Mouse (Mus musculus): ENCODE data around the gene Slc6a1. TPM values are rescaled to one million over a fixed set of nuclear protein-coding genes. Genes with fewer than 3 reads are reported as not detected.

Gene Slc6a1
- total RNA-seq, 2 experiments from 2014 or later = 0.61 TPM; not detected in 1

GRCm38 (mm10) chr6:114283927-114284703 is 1.7 kb downstream of the Slc6a1 start:
- no peak for ATAC-seq (replicated peaks; ENCODE audit: low FRiP score, low TSS enrichment, poor library complexity, severe bottlenecking)

- ATAC-seq (replicated peaks; ENCODE audit: low FRiP score, low TSS enrichment, poor library complexity, severe bottlenecking) = no peak
Measured at GRCm38 (mm10) chr6:114285424-114285823, 3.0 kb downstream of the Slc6a1 start.

- no peak for ATAC-seq (replicated peaks; ENCODE audit: low FRiP score, low TSS enrichment, poor library complexity, severe bottlenecking)
Measured at GRCm38 (mm10) chr6:114289106-114289505, 6.7 kb downstream of the Slc6a1 start.

- ATAC-seq (replicated peaks; ENCODE audit: low FRiP score, low TSS enrichment, poor library complexity, severe bottlenecking) = no peak
Measured at GRCm38 (mm10) chr6:114290184-114290583, 7.7 kb downstream of the Slc6a1 start.

GRCm38 (mm10) chr6:114290929-114291328 is 8.5 kb downstream of the Slc6a1 start:
- ATAC-seq (replicated peaks; ENCODE audit: low FRiP score, low TSS enrichment, poor library complexity, severe bottlenecking) = no peak

- no peak for ATAC-seq (replicated peaks; ENCODE audit: low FRiP score, low TSS enrichment, poor library complexity, severe bottlenecking)
Measured at GRCm38 (mm10) chr6:114291396-114291795, 9.0 kb downstream of the Slc6a1 start.

- ATAC-seq (replicated peaks; ENCODE audit: low FRiP score, low TSS enrichment, poor library complexity, severe bottlenecking) = no peak
Measured at GRCm38 (mm10) chr6:114293511-114293910, 11.1 kb downstream of the Slc6a1 start.

GRCm38 (mm10) chr6:114295086-114295485 is 12.7 kb downstream of the Slc6a1 start:
- no peak for ATAC-seq (replicated peaks; ENCODE audit: low FRiP score, low TSS enrichment, poor library complexity, severe bottlenecking)

GRCm38 (mm10) chr6:114297260-114298002 is 15.0 kb downstream of the Slc6a1 start:
- ATAC-seq (replicated peaks; ENCODE audit: low FRiP score, low TSS enrichment, poor library complexity, severe bottlenecking) = no peak

- no peak for ATAC-seq (replicated peaks; ENCODE audit: low FRiP score, low TSS enrichment, poor library complexity, severe bottlenecking)
Measured at GRCm38 (mm10) chr6:114299699-114300098, 17.3 kb downstream of the Slc6a1 start.

- ATAC-seq (replicated peaks; ENCODE audit: low FRiP score, low TSS enrichment, poor library complexity, severe bottlenecking) = no peak
Measured at GRCm38 (mm10) chr6:114300737-114301136, 18.3 kb downstream of the Slc6a1 start.

GRCm38 (mm10) chr6:114304668-114305067 is 22.2 kb downstream of the Slc6a1 start:
- no peak for ATAC-seq (replicated peaks; ENCODE audit: low FRiP score, low TSS enrichment, poor library complexity, severe bottlenecking)

GRCm38 (mm10) chr6:114320511-114320910 is 38.1 kb downstream of the Slc6a1 start:
- ATAC-seq (replicated peaks; ENCODE audit: low FRiP score, low TSS enrichment, poor library complexity, severe bottlenecking) = no peak

- ATAC-seq (replicated peaks; ENCODE audit: low FRiP score, low TSS enrichment, poor library complexity, severe bottlenecking) = no peak
Measured at GRCm38 (mm10) chr6:114321146-114321545, 38.7 kb downstream of the Slc6a1 start.

GRCm38 (mm10) chr6:114322914-114323313 is 40.5 kb downstream of the Slc6a1 start:
- ATAC-seq (replicated peaks; ENCODE audit: low FRiP score, low TSS enrichment, poor library complexity, severe bottlenecking) = no peak

GRCm38 (mm10) chr6:114324808-114325207 is 42.4 kb downstream of the Slc6a1 start:
- no peak for ATAC-seq (replicated peaks; ENCODE audit: low FRiP score, low TSS enrichment, poor library complexity, severe bottlenecking)

- no peak for ATAC-seq (replicated peaks; ENCODE audit: low FRiP score, low TSS enrichment, poor library complexity, severe bottlenecking)
Measured at GRCm38 (mm10) chr6:114329597-114330470, 47.4 kb downstream of the Slc6a1 start.

GRCm38 (mm10) chr6:114331926-114332325 is 49.5 kb downstream of the Slc6a1 start:
- ATAC-seq (replicated peaks; ENCODE audit: low FRiP score, low TSS enrichment, poor library complexity, severe bottlenecking) = no peak

GRCm38 (mm10) chr6:114336128-114336943 is 53.9 kb downstream of the Slc6a1 start:
- ATAC-seq (replicated peaks; ENCODE audit: low FRiP score, low TSS enrichment, poor library complexity, severe bottlenecking) = no peak
